Mouse (Mus musculus) hindbrain, embryonic 15.5 days (tissue): Measurements from ENCODE around the gene Stat6. TPM values are rescaled to one million over a fixed set of nuclear protein-coding genes. Genes with fewer than 3 reads are reported as not detected.

ENCODE experiments used
- ATAC-seq: fragments of 200-750 bp; cut with Nextera tagmentation; 2 replicates; pipeline ENCODE4 v1.8.0; 2017; ENCODE audit warnings: low read depth, moderate number of reproducible peaks, moderate TSS enrichment; ENCODE audit not compliant: low FRiP score
- H3K27ac ChIP-seq: fragments of 300-500 bp; sonication (generic); replicated peaks from 2 replicates; pipeline ENCODE4 v1.5.1; 2015; ENCODE audit warnings: mild to moderate bottlenecking, inconsistent platforms
- H3K27me3 ChIP-seq: fragments of 300-500 bp; sonication (generic); 2 replicates; pipeline ENCODE4 v1.6.1; 2015; ENCODE audit warnings: control low read depth, inconsistent platforms
- H3K36me3 ChIP-seq: fragments of 300-500 bp; sonication (generic); 2 replicates; pipeline ENCODE4 v1.6.1; 2015; ENCODE audit warnings: control low read depth, inconsistent platforms
- H3K4me1 ChIP-seq: fragments of 300-500 bp; sonication (generic); replicated peaks from 2 replicates; pipeline ENCODE4 v1.6.1; 2015; ENCODE audit warnings: control low read depth, inconsistent platforms
- H3K4me2 ChIP-seq: fragments of 300-500 bp; sonication (generic); 2 replicates; pipeline ENCODE4 v1.6.1; 2015; ENCODE audit warnings: moderate library complexity, mild to moderate bottlenecking, inconsistent platforms
- H3K4me3 ChIP-seq: fragments of 300-500 bp; sonication (generic); 2 replicates; pipeline ENCODE4 v1.5.1; 2015; ENCODE audit warnings: mild to moderate bottlenecking, inconsistent platforms
- H3K9ac ChIP-seq: fragments of 300-500 bp; sonication (generic); 2 replicates; pipeline ENCODE4 v1.6.1; 2015; ENCODE audit warnings: inconsistent platforms
- H3K9me3 ChIP-seq: fragments of 300-500 bp; sonication (generic); 2 replicates; pipeline ENCODE4 v1.6.1; 2016; ENCODE audit warnings: control low read depth, inconsistent platforms
- WGBS: fragments of 180-500 bp; shearing (Covaris S2); methylation state at CpG from one replicate; pipeline ENCODE4 v1.1.7; 2015; 5-methylcytosine and 5-hydroxymethylcytosine counted together
- polyA plus RNA-seq: library from polyadenylated mRNA; unstranded; fragments of >200 nt; fragmentation: Nextera tagmentation; extraction: Ambion mirVana; gene quantifications from 2 replicates; pipeline ENCODE4 v1.2.1, GENCODE M21; 2015

The Stat6 gene
- polyA plus RNA-seq = 6.2 and 6.3 TPM in 2 replicates

DNA sequence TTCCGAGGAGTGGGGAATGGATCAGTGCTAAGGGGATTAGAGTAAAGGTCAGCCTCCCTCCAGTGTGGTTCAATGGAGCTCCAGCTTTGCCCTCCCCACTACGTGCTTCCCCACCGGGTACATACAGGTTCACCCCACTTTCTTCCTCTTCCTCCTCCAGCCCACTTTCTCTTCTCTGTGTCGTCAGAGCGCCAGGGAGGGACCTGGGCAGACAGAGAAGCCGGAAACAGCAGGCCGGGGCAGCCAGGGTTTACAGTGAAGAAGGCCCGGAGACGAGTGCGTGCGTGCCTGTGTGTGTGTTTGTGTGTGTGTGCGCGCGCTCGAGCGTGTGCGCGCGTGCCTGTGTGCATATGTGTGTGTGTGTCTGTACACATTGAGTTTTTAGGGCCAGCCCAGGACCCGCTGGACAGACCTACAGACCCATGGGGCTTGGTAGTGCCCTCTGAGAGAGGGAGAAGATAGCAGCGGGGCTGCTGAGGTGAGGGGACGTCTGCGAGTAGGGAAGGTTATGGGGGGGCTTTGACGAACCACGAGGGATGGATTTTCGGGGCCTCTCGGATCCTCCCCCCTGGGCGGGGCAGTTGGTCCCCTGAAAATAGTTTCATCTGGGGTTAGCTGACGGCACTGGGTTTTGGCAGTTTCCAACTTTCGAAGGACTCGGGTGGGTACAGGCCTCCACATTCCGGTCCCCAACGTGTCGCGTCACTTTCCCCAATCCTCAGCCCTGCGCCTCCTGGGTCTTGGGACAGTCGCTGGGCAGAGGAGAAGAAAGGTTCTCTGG, at the start of gene Stat6:
Stat6 (plus strand) TSS at position 215 of the 781 bp plus-strand sequence.
- H3K27me3 ChIP-seq = peaks cover 26% of the 10 kb centered on the region
- no peaks in the 10 kb centered on the region for H3K36me3 ChIP-seq
- H3K4me1 ChIP-seq = peaks cover 20% of the 10 kb centered on the region
- H3K4me2 ChIP-seq = peak within 1 kb of the TSS; percentile 58
- peak within 1 kb of the TSS; percentile 38 for H3K4me3 ChIP-seq
- peak within 1 kb of the TSS; percentile 63 for H3K27ac ChIP-seq
- H3K9me3 ChIP-seq = no peaks in the 10 kb centered on the region
- peak within 1 kb of the TSS; percentile 16; the same call in 1 of the 2 replicates for H3K9ac ChIP-seq
- WGBS = 5% methylated on average over 34 of the region's 37 CpGs
- ATAC-seq = peak; percentile 51; the same call in 1 of the 2 replicates

DNA sequence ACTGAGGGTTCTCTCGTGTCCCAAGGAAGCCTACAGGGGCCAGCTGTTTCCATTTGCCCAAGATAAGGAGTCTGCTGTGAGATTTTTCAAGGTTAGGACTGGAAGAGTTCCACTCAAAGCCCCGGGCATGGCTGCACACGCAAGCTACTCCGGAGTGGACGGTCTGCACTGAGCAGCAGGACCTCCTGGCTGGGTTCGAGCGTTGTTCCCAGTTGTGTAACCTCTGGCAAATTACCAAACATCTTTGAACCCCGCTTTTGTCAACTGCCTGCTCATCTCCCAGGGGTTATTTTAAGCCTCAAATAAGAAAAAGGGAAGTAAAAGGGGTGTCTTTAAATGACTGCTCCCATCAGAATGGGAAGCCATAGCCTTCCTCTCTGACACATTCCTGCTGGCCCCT, 48.4 kb upstream of the Stat6 start:
- no peaks in the 10 kb centered on the region for H3K9me3 ChIP-seq
- H3K27me3 ChIP-seq = no peaks in the 10 kb centered on the region
- H3K4me2 ChIP-seq = no peak overlapping the region
- H3K27ac ChIP-seq = no peak overlapping the region
- ATAC-seq = no peak
- H3K9ac ChIP-seq = no peak overlapping the region
- 91% methylated on average over 8 of the region's 8 CpGs for WGBS
- H3K36me3 ChIP-seq = peaks cover 61% of the 10 kb centered on the region
- H3K4me3 ChIP-seq = no peak overlapping the region
- H3K4me1 ChIP-seq = peaks cover 28% of the 10 kb centered on the region

GRCm38 (mm10) chr10:127594930-127595715, 47.7 kb upstream of the Stat6 start:
- Histone ChIP-seq H3K4me1 (peaks cover 35% of the 10 kb centered on the region), H3K4me3 (no peak overlapping the region), H3K9ac (no peak overlapping the region), H3K4me2 (no peak overlapping the region), H3K27me3 (no peaks in the 10 kb centered on the region), H3K9me3 (no peaks in the 10 kb centered on the region), H3K27ac (no peak overlapping the region), H3K36me3 (peaks cover 56% of the 10 kb centered on the region)
- 91% methylated on average over 30 of the region's 30 CpGs for WGBS
- ATAC-seq = no peak

GRCm38 (mm10) chr10:127596321-127596941, 46.4 kb upstream of the Stat6 start:
- no peaks in the 10 kb centered on the region for H3K27me3 ChIP-seq
- H3K4me2 ChIP-seq = no peak overlapping the region
- peaks cover 35% of the 10 kb centered on the region for H3K4me1 ChIP-seq
- H3K4me3 ChIP-seq = no peak overlapping the region
- peak overlapping the region; percentile 55 for H3K27ac ChIP-seq
- H3K9ac ChIP-seq = no peak overlapping the region
- 55% methylated on average over 7 of the region's 7 CpGs for WGBS
- peak; percentile 17; the same call in 1 of the 2 replicates for ATAC-seq
- peaks cover 52% of the 10 kb centered on the region for H3K36me3 ChIP-seq
- no peaks in the 10 kb centered on the region for H3K9me3 ChIP-seq

DNA sequence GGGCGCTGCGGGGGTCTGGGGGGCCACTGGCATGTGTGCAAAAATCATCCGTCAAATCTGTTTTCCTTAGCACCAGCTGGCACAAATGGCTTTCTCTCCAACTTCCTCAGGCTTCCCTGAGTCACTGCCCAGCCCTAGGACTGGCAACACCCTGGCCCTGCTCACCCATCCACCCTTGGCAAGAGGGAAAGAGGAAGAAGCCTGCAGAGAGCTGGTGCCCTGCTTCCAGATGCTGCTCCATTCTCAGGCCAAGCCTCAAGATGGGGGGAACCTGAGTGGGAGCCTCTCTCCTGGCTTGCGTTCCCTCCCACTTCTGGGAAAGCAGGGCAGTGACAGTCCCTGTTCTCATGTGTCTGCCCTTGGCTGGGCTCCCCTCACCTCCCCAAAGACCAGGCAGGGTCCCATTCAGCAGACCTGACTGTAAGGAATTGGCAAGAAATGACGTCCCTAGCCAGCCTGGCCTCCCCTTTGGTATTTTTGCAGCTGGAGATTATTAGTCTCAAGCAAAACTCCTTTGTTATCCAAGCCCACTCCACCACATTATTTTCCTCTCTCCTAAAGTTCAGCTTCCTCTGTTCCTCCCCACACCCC, 45.4 kb upstream of the Stat6 start:
- H3K4me1 ChIP-seq = peaks cover 30% of the 10 kb centered on the region
- ATAC-seq = 0 out of 2 replicates have a peak, but pooled peaks have one; percentile 35
- peaks cover 53% of the 10 kb centered on the region for H3K36me3 ChIP-seq
- peak overlapping the region; percentile 22; the same call in 1 of the 2 replicates for H3K27ac ChIP-seq
- 60% methylated on average over 5 of the region's 5 CpGs for WGBS
- H3K9me3 ChIP-seq = no peaks in the 10 kb centered on the region
- H3K27me3 ChIP-seq = no peaks in the 10 kb centered on the region
- no peak overlapping the region for H3K9ac ChIP-seq
- H3K4me3 ChIP-seq = no peak overlapping the region
- no peak overlapping the region for H3K4me2 ChIP-seq

DNA sequence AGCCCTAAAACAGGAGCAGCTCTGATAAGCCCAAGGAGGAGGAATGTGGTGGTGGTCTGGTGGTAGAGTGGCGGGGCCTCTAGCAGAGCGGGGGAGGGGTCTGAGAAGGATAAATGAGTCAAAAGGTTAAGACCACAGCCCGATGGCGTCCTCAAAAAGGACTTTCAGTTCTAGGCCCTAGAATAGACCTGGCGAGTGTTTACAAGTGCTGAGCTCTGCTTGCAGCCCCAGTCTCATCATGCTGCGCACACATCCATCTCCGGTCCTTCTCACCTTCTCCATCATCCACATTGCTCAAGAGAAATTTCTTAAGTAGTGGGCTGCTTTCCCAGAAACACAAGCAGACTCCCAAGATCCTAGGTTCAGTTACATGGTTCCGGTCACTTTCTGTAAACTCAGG, 44.2 kb upstream of the Stat6 start:
- Histone ChIP-seq H3K9me3 (no peaks in the 10 kb centered on the region), H3K27me3 (no peaks in the 10 kb centered on the region), H3K9ac (no peak overlapping the region), H3K4me1 (peaks cover 30% of the 10 kb centered on the region), H3K36me3 (peaks cover 44% of the 10 kb centered on the region), H3K27ac (no peak overlapping the region), H3K4me2 (no peak overlapping the region), H3K4me3 (no peak overlapping the region)
- 72% methylated on average over 8 of the region's 8 CpGs for WGBS
- no peak for ATAC-seq

- Histone ChIP-seq H3K9ac (no peak overlapping the region), H3K27ac (peak overlapping the region; percentile 63), H3K4me1 (peaks cover 30% of the 10 kb centered on the region), H3K4me2 (no peak overlapping the region), H3K27me3 (no peaks in the 10 kb centered on the region), H3K9me3 (no peaks in the 10 kb centered on the region), H3K4me3 (no peak overlapping the region), H3K36me3 (peaks cover 44% of the 10 kb centered on the region)
- 88% methylated on average over 11 of the region's 11 CpGs for WGBS
- ATAC-seq = no peak
Measured at GRCm38 (mm10) chr10:127599252-127599651, 43.5 kb upstream of the Stat6 start.

- Histone ChIP-seq H3K27me3 (no peaks in the 10 kb centered on the region), H3K4me3 (no peak overlapping the region), H3K4me1 (peaks cover 30% of the 10 kb centered on the region), H3K36me3 (peaks cover 44% of the 10 kb centered on the region), H3K27ac (peak overlapping the region; percentile 63), H3K9me3 (no peaks in the 10 kb centered on the region), H3K9ac (no peak overlapping the region), H3K4me2 (no peak overlapping the region)
- no peak for ATAC-seq
- 65% methylated on average over 17 of the region's 17 CpGs for WGBS
Measured at GRCm38 (mm10) chr10:127599779-127600541, 42.8 kb upstream of the Stat6 start.

DNA sequence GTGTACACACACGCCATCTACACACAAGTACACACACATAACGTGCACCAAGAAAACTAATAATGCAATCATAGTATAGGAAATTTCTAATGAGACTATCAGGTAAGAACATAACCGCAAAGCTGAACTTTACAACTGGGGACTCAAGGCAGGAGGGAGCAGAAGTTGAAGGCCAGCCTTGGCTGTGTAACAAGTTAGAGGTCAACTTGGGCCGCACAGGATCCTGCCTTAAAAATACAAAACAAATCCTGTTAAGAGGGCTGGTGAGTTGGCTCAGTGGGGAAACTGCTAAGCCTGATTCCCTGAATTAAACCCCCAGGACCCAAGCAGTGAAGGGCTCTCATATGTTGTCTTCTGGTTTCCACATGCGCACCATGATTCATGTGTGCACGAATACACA, 40.6 kb upstream of the Stat6 start:
- no peaks in the 10 kb centered on the region for H3K27me3 ChIP-seq
- no peak overlapping the region for H3K4me2 ChIP-seq
- no peak overlapping the region for H3K27ac ChIP-seq
- H3K9ac ChIP-seq = no peak overlapping the region
- no peak overlapping the region for H3K4me3 ChIP-seq
- no peak for ATAC-seq
- peaks cover 60% of the 10 kb centered on the region for H3K36me3 ChIP-seq
- H3K9me3 ChIP-seq = no peaks in the 10 kb centered on the region
- WGBS = 94% methylated on average over 6 of the region's 6 CpGs
- H3K4me1 ChIP-seq = peaks cover 20% of the 10 kb centered on the region

DNA sequence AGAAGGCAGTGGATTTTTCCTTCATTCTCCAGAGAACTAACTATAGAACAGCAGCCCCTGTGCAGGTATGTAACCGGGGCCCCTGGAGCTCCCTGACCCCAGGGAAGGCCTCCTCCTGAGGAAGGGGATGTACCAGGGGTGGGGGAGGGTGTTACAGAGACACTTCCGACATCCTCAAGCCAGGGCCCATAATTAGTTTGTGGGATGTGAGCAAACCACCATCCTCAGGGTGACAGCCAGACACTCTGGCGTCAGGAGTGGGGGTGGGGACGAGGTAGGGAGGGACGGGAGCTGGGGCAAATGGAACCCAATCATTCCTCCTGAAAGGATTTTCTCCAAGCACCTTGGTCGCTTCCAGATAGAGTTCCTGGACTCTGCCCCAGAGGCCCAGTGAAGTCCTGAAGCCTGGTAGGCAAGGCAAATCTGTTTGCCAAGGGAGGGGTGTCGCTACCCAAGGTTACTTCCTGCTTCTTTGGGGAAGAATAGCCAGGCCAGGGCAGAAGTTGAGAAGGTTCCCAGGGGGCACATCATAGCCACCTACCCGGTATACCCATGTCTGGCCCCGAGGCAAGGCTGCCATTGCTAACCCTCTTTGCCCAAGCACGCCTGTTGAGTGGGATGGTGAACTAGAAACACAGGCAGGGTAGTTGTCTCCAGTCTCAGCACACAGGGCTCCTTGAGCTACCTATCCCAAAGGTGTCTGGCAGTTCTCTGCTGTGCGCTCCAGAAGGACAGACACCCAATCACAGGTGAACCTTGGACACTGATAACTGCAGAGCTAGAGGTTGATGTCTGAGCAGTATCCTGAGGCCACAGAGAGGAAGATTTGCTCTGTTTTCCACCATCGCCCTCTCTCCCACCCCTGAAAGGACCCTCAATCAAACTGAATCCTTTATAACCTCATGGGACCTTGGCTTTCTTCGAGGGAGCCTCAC, 39.1 kb upstream of the Stat6 start:
- Histone ChIP-seq H3K4me3 (no peak overlapping the region), H3K36me3 (peaks cover 69% of the 10 kb centered on the region)
- WGBS = 82% methylated on average over 13 of the region's 13 CpGs

More for the DNA sequence above, 39.1 kb upstream of the Stat6 start:
- Histone ChIP-seq H3K27me3 (no peaks in the 10 kb centered on the region), H3K9me3 (no peaks in the 10 kb centered on the region), H3K4me1 (peaks cover 7% of the 10 kb centered on the region; the same call in 1 of the 2 replicates), H3K4me2 (no peak overlapping the region), H3K9ac (no peak overlapping the region), H3K27ac (no peak overlapping the region)
- no peak for ATAC-seq
